Mouse (Mus musculus) liver, embryonic 11.5 days (tissue): ENCODE measurements around the gene Cct2. TPM values are rescaled to one million over a fixed set of nuclear protein-coding genes. Genes with fewer than 3 reads are reported as not detected.

Experiments used
- ATAC-seq: fragments of 200-750 bp; cut with Nextera tagmentation; replicated peaks from 2 replicates; pipeline ENCODE4 v1.8.0; 2017; ENCODE audit warnings: moderate number of reproducible peaks, mild to moderate bottlenecking, moderate TSS enrichment, moderate library complexity; ENCODE audit not compliant: low FRiP score
- DNase-seq: peaks from one replicate; pipeline ENCODE4 v3.0.0-alpha.2; 2017; ENCODE audit warnings: low spot score
- H3K27ac ChIP-seq: fragments of 300-500 bp; sonication (generic); 2 replicates; pipeline ENCODE4 v1.5.1; 2014; ENCODE audit warnings: mild to moderate bottlenecking, low read depth, low read length, control low read depth
- H3K27me3 ChIP-seq: fragments of 300-500 bp; sonication (generic); replicated peaks from 2 replicates; pipeline ENCODE4 v1.6.1; 2014; ENCODE audit warnings: low read length, mixed read lengths; ENCODE audit not compliant: control insufficient read depth, insufficient read depth
- H3K36me3 ChIP-seq: fragments of 300-500 bp; sonication (generic); 2 replicates; pipeline ENCODE4 v1.6.1; 2014; ENCODE audit warnings: mild to moderate bottlenecking, low read length, moderate library complexity, mixed read lengths; ENCODE audit not compliant: control insufficient read depth, insufficient read depth
- H3K4me1 ChIP-seq: fragments of 300-500 bp; sonication (generic); replicated peaks from 2 replicates; pipeline ENCODE4 v1.6.1; 2014; ENCODE audit warnings: low read length, mixed read lengths; ENCODE audit not compliant: control insufficient read depth, insufficient read depth
- H3K4me2 ChIP-seq: fragments of 300-500 bp; sonication (generic); 2 replicates; pipeline ENCODE4 v1.6.1; 2014; ENCODE audit warnings: mild to moderate bottlenecking, control low read depth, moderate library complexity
- H3K4me3 ChIP-seq: fragments of 300-500 bp; sonication (generic); 2 replicates; pipeline ENCODE4 v1.5.1; 2014; ENCODE audit warnings: low read depth, low read length, control low read depth
- H3K9ac ChIP-seq: fragments of 300-500 bp; sonication (generic); 2 replicates; pipeline ENCODE4 v1.6.1; 2014; ENCODE audit warnings: low read depth, low read length, control low read depth
- H3K9me3 ChIP-seq: fragments of 300-500 bp; sonication (generic); 2 replicates; pipeline ENCODE4 v1.6.1; 2016; ENCODE audit warnings: low read length, inconsistent platforms, mixed read lengths; ENCODE audit not compliant: control insufficient read depth
- WGBS: fragments of 180-500 bp; shearing (Covaris S2); extraction: QIAGEN DNeasy Blood & Tissue Kit; methylation state at CpG from one replicate; pipeline ENCODE4 v1.1.7; 2014; 5-methylcytosine and 5-hydroxymethylcytosine counted together
- polyA plus RNA-seq: library from polyadenylated mRNA; unstranded; fragments of >200 nt; fragmentation: Nextera tagmentation; extraction: Ambion mirVana; gene quantifications from 2 replicates; pipeline ENCODE4 v1.2.1, GENCODE M21; 2014

Cct2 gene
- polyA plus RNA-seq, 1 experiment from 2014 or later = 416 TPM

GRCm38 (mm10) chr10:117100175-117100574 lies 36.6 kb upstream of the Cct2 start:
- Histone ChIP-seq H3K4me2 (no peak overlapping the region), H3K9ac (no peak overlapping the region), H3K4me1 (peaks cover 47% of the 10 kb centered on the region), H3K4me3 (no peak overlapping the region), H3K27ac (peak overlapping the region; percentile 16; the same call in 1 of the 2 replicates), H3K36me3 (peaks cover 3% of the 10 kb centered on the region; the same call in 1 of the 2 replicates), H3K27me3 (no peaks in the 10 kb centered on the region), H3K9me3 (no peaks in the 10 kb centered on the region)
- ATAC-seq = no peak
- WGBS = 69% methylated on average over 5 of the region's 5 CpGs
- DNase-seq = no peak

GRCm38 (mm10) chr10:117097116-117097698 lies 33.6 kb upstream of the Cct2 start:
- peak overlapping the region; percentile 84 for H3K27ac ChIP-seq
- H3K4me1 ChIP-seq = peaks cover 32% of the 10 kb centered on the region
- 69% methylated on average over 2 of the region's 2 CpGs for WGBS
- H3K27me3 ChIP-seq = no peaks in the 10 kb centered on the region
- no peaks in the 10 kb centered on the region for H3K9me3 ChIP-seq
- H3K36me3 ChIP-seq = peaks cover 7% of the 10 kb centered on the region; the same call in 1 of the 2 replicates
- H3K9ac ChIP-seq = 0 out of 2 replicates have a peak overlapping the region, but pooled peaks have one; percentile 8
- H3K4me2 ChIP-seq = peak overlapping the region; percentile 7; the same call in 1 of the 2 replicates
- ATAC-seq = peak; percentile 95
- DNase-seq = no peak
- H3K4me3 ChIP-seq = no peak overlapping the region

GRCm38 (mm10) chr10:117096096-117096495 lies 32.5 kb upstream of the Cct2 start:
- peaks cover 32% of the 10 kb centered on the region for H3K4me1 ChIP-seq
- DNase-seq (no peak), ATAC-seq (no peak)
- H3K27me3 ChIP-seq = no peaks in the 10 kb centered on the region
- WGBS = 88% methylated on average over 6 of the region's 6 CpGs
- no peak overlapping the region for H3K9ac ChIP-seq
- no peak overlapping the region for H3K4me2 ChIP-seq
- no peak overlapping the region for H3K27ac ChIP-seq
- H3K4me3 ChIP-seq = no peak overlapping the region
- H3K9me3 ChIP-seq = no peaks in the 10 kb centered on the region
- peaks cover 7% of the 10 kb centered on the region; the same call in 1 of the 2 replicates for H3K36me3 ChIP-seq

GRCm38 (mm10) chr10:117094504-117095329 lies 31.1 kb upstream of the Cct2 start:
- H3K36me3 ChIP-seq = peaks cover 7% of the 10 kb centered on the region; the same call in 1 of the 2 replicates
- H3K4me1 ChIP-seq = peaks cover 28% of the 10 kb centered on the region
- H3K4me3 ChIP-seq = no peak overlapping the region
- WGBS = 59% methylated on average over 15 of the region's 15 CpGs
- no peak overlapping the region for H3K4me2 ChIP-seq
- no peak overlapping the region for H3K27ac ChIP-seq
- no peak for DNase-seq
- no peak for ATAC-seq
- no peaks in the 10 kb centered on the region for H3K27me3 ChIP-seq
- H3K9ac ChIP-seq = no peak overlapping the region
- no peaks in the 10 kb centered on the region for H3K9me3 ChIP-seq

GRCm38 (mm10) chr10:117089628-117090027 lies 26.0 kb upstream of the Cct2 start:
- Histone ChIP-seq H3K9ac (no peak overlapping the region), H3K36me3 (peaks cover 11% of the 10 kb centered on the region), H3K4me2 (no peak overlapping the region), H3K4me1 (peaks cover 3% of the 10 kb centered on the region), H3K9me3 (no peaks in the 10 kb centered on the region), H3K4me3 (no peak overlapping the region), H3K27ac (no peak overlapping the region), H3K27me3 (no peaks in the 10 kb centered on the region)
- DNase-seq = no peak
- ATAC-seq = no peak
- 85% methylated on average over 4 of the region's 4 CpGs for WGBS

- no peak overlapping the region for H3K4me3 ChIP-seq
- H3K36me3 ChIP-seq = peaks cover 24% of the 10 kb centered on the region
- H3K4me2 ChIP-seq = no peak overlapping the region
- no peaks in the 10 kb centered on the region for H3K27me3 ChIP-seq
- no peak overlapping the region; the same call in 1 of the 2 replicates for H3K9ac ChIP-seq
- no peak overlapping the region for H3K27ac ChIP-seq
- no peaks in the 10 kb centered on the region for H3K9me3 ChIP-seq
- WGBS = 80% methylated on average over 2 of the region's 2 CpGs
- ATAC-seq = no peak
- DNase-seq = no peak
- no peaks in the 10 kb centered on the region for H3K4me1 ChIP-seq
Measured at GRCm38 (mm10) chr10:117081914-117082359, 18.3 kb upstream of the Cct2 start.

GRCm38 (mm10) chr10:117081326-117081725 lies 17.7 kb upstream of the Cct2 start:
- no peak overlapping the region for H3K4me3 ChIP-seq
- no peak overlapping the region for H3K9ac ChIP-seq
- no peaks in the 10 kb centered on the region for H3K9me3 ChIP-seq
- no peak overlapping the region for H3K27ac ChIP-seq
- DNase-seq = no peak
- no peaks in the 10 kb centered on the region for H3K27me3 ChIP-seq
- no peaks in the 10 kb centered on the region for H3K4me1 ChIP-seq
- 89% methylated on average over 4 of the region's 4 CpGs for WGBS
- peaks cover 30% of the 10 kb centered on the region for H3K36me3 ChIP-seq
- H3K4me2 ChIP-seq = no peak overlapping the region
- ATAC-seq = no peak

GRCm38 (mm10) chr10:117078284-117078683 lies 14.7 kb upstream of the Cct2 start:
- 66% methylated on average over 6 of the region's 6 CpGs for WGBS
- no peak overlapping the region for H3K4me2 ChIP-seq
- H3K4me1 ChIP-seq = no peaks in the 10 kb centered on the region
- no peak for DNase-seq
- no peaks in the 10 kb centered on the region for H3K9me3 ChIP-seq
- no peaks in the 10 kb centered on the region for H3K27me3 ChIP-seq
- H3K27ac ChIP-seq = no peak overlapping the region
- H3K36me3 ChIP-seq = peaks cover 38% of the 10 kb centered on the region
- no peak overlapping the region for H3K9ac ChIP-seq
- H3K4me3 ChIP-seq = no peak overlapping the region
- peak; percentile 81 for ATAC-seq
